Mouse (Mus musculus) embryonic fibroblast, embryonic 13.5 days (primary cell): ENCODE data around the gene Enam.
A peak's percentile ranks its signal among the peaks of the same experiment; 100 is the strongest.

ENCODE experiments used
- CTCF ChIP-seq: IDR thresholded peaks from 2 replicates; pipeline ENCODE4 v1.5.1; 2011; ENCODE audit warnings: mild to moderate bottlenecking, control low read depth, low read length, moderate library complexity, borderline replicate concordance; ENCODE audit not compliant: insufficient read depth
- POLR2A ChIP-seq: IDR thresholded peaks from 2 replicates; pipeline ENCODE4 v1.6.1; 2011; ENCODE audit warnings: low read depth, mild to moderate bottlenecking, control low read depth, low read length, moderate library complexity

- TF ChIP-seq CTCF (peak; percentile 71), POLR2A (peak; percentile 91)
Observed at GRCm38 (mm10) chr5:88554086-88554886, 66.5 kb downstream of the Enam start, which contains the start of gene Utp3.
